Mouse (Mus musculus) cerebellum, adult 2 months (tissue): Measurements from ENCODE around the gene Pglyrp2.

Experiments used
- CTCF ChIP-seq: fragments of 200-500 bp; IDR thresholded peaks from 2 replicates; pipeline ENCODE4 v1.5.1; 2011; ENCODE audit warnings: low read depth, mild to moderate bottlenecking, control low read depth, low read length, moderate library complexity, borderline replicate concordance; ENCODE audit not compliant: insufficient read depth
- POLR2A ChIP-seq: fragments of 200-500 bp; IDR thresholded peaks from 2 replicates; pipeline ENCODE4 v1.6.1; 2011; ENCODE audit warnings: low read length, control low read depth, borderline replicate concordance; ENCODE audit not compliant: insufficient read depth

GRCm38 (mm10) chr17:32378786-32379185, 45.2 kb downstream of the Pglyrp2 start:
- no peak for TF ChIP-seq POLR2A
- no peak for TF ChIP-seq CTCF
